Mouse (Mus musculus) lung, adult 18-20 months (tissue): ENCODE results near the gene Kcnj6.

ENCODE experiments used
- DNase-seq, 2 experiments: peaks; one replicate each; pipeline ENCODE4 v3.0.0; 2022; ENCODE audit warnings: mixed read lengths in 2 of 2

Gene Kcnj6

GRCm38 (mm10) chr16:94931343-94932301 is 65.9 kb downstream of the Kcnj6 start:
- DNase-seq, result peak in 1 of 2 experiments; percentile 6

GRCm38 (mm10) chr16:94925364-94925763 is 72.1 kb downstream of the Kcnj6 start:
- DNase-seq, result no peak

GRCm38 (mm10) chr16:94919177-94919576 is 78.3 kb downstream of the Kcnj6 start:
- DNase-seq, result no peak

- DNase-seq, result no peak
These were observed 91.5 kb downstream of the Kcnj6 start for GRCm38 (mm10) chr16:94906026-94906425.

- no peak for DNase-seq
These were observed 98.7 kb downstream of the Kcnj6 start for GRCm38 (mm10) chr16:94898832-94899231.

GRCm38 (mm10) chr16:94892162-94892650 is 105.3 kb downstream of the Kcnj6 start:
- no peak for DNase-seq

- DNase-seq, result no peak
These were observed 106.9 kb downstream of the Kcnj6 start for GRCm38 (mm10) chr16:94890581-94890980.

GRCm38 (mm10) chr16:94890056-94890455 is 107.4 kb downstream of the Kcnj6 start:
- peak in 1 of 2 experiments; percentile 4 for DNase-seq

- no peak for DNase-seq
These were observed 108.9 kb downstream of the Kcnj6 start for GRCm38 (mm10) chr16:94888554-94888953.

GRCm38 (mm10) chr16:94886398-94886797 is 111.1 kb downstream of the Kcnj6 start:
- DNase-seq, result no peak

- no peak for DNase-seq
These were observed 112.4 kb downstream of the Kcnj6 start for GRCm38 (mm10) chr16:94885062-94885461.

- no peak for DNase-seq
These were observed 113.6 kb downstream of the Kcnj6 start for GRCm38 (mm10) chr16:94883909-94884308.

- DNase-seq, result no peak
These were observed 114.3 kb downstream of the Kcnj6 start for GRCm38 (mm10) chr16:94883196-94883595.

- no peak for DNase-seq
These were observed 115.4 kb downstream of the Kcnj6 start for GRCm38 (mm10) chr16:94882111-94882510.

GRCm38 (mm10) chr16:94872614-94873272 is 124.8 kb downstream of the Kcnj6 start:
- DNase-seq, result no peak

GRCm38 (mm10) chr16:94868354-94868753 is 129.1 kb downstream of the Kcnj6 start:
- DNase-seq, result no peak

GRCm38 (mm10) chr16:94866300-94866956 is 131.1 kb downstream of the Kcnj6 start:
- peak in 1 of 2 experiments; percentile 1 for DNase-seq

GRCm38 (mm10) chr16:94865796-94866195 is 131.7 kb downstream of the Kcnj6 start:
- DNase-seq, result no peak

- no peak for DNase-seq
These were observed 132.4 kb downstream of the Kcnj6 start for GRCm38 (mm10) chr16:94865101-94865500.

GRCm38 (mm10) chr16:94863475-94863874 is 134.0 kb downstream of the Kcnj6 start:
- DNase-seq, result no peak

GRCm38 (mm10) chr16:94855990-94856389 is 141.5 kb downstream of the Kcnj6 start:
- DNase-seq, result no peak

GRCm38 (mm10) chr16:94852407-94853160 is 144.9 kb downstream of the Kcnj6 start:
- no peak for DNase-seq
